Mouse (Mus musculus): ENCODE data around the gene Klhl11. TPM values are rescaled to one million over a fixed set of nuclear protein-coding genes. Genes with fewer than 3 reads are reported as not detected.

The Klhl11 gene
- polyA plus RNA-seq, 1 experiment = 6.1 TPM

DNA sequence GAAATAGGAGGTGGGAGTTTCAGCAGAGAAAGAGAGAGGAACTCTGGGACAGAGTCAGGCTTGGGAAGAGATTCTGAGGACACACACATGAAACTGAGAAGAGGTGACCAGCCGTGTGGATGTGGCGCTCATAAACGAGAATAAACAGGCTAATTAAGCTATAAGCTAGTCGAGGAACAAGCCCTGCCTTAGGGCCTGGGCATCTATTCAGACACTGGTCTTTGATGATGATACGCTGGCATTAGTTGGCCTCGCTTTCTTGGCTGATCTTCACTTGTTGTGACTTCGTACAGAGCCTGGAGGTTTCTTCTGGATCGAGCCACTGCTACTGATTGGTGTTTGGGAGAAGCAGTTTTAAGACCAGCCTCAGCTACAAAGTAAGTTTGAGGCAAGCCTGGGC, 33.5 kb upstream of the Klhl11 start:
- Histone ChIP-seq H3K27ac (ENCODE audit: insufficient read depth, low read depth, low read length) (no peak overlapping the region), H3K4me1 (ENCODE audit: control insufficient read depth, insufficient read depth, low read length) (no peaks in the 10 kb centered on the region), H3K4me3 (ENCODE audit: insufficient read depth, low read length) (no peak overlapping the region)
- TF ChIP-seq POLR2A (IDR thresholded peaks at IDR 0.05; ENCODE audit: borderline replicate concordance, low read depth, low read length) = no peak

DNA sequence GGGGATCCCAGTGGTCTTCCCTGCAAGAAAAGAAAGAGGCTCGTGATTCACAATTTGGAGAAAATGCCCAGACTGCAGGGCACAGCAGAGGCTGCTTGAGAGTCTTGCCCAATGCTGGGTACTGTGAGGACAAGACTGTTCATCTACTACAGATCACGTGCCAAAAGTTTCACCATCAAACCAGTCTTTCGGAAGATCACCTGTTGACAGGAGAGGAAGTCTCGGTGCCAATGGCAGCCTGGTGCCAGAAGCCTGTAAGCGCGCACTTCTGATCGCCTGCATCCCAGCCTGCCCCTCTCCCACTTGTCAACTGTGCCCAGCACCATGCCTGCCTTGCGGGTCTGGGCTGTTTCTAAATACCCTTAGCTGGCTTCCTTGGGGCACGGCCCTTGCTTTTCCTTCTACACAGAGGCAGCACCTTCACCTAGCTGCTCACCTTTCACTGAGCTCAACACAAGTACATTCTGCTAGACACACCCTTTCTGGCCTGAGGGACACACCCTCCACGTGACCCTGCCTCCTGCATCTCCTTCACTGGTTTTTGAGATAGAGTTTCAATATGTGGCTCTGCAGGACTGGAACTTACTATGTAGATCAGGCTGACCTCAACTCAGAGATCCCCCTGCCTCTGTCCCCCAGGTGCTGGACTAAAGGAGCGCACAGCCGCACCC, 32.6 kb upstream of the Klhl11 start:
- H3K4me1 ChIP-seq (ENCODE audit: control insufficient read depth, insufficient read depth, low read length) = no peaks in the 10 kb centered on the region
- H3K27ac ChIP-seq (ENCODE audit: insufficient read depth, low read depth, low read length) = no peak overlapping the region
- no peak overlapping the region for H3K4me3 ChIP-seq (ENCODE audit: insufficient read depth, low read length)
- TF ChIP-seq CTCF (IDR thresholded peaks at IDR 0.05; ENCODE audit: low read depth, low read length) (no peak), POLR2A (IDR thresholded peaks at IDR 0.05; ENCODE audit: borderline replicate concordance, low read depth, low read length) (no peak)

DNA sequence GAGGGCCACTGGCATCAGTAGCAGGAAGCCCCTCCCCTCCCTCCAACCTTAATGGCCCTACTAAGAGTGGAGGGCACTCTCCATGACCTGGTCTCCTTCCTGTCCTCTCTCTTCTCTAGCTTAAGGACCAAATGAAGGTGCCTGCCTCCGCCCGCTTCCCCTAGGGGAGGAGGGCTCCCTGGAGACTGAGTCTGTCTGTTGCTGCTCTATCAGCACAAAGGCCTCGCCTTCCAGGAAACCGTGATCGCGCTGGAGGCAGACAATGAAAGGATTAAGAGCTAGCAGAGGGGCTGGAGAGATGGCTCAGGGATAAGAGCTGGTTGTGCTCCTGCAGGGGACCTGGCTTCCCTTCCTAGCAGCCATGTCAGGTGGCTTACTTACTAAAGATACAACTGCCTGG, 28.8 kb upstream of the Klhl11 start:
- no peak overlapping the region for H3K27ac ChIP-seq (ENCODE audit: insufficient read depth, low read depth, low read length)
- no peak for TF ChIP-seq CTCF (IDR thresholded peaks at IDR 0.05; ENCODE audit: low read depth, low read length)
- TF ChIP-seq POLR2A (IDR thresholded peaks at IDR 0.05; ENCODE audit: borderline replicate concordance, low read depth, low read length) = no peak
- no peak overlapping the region for H3K4me3 ChIP-seq (ENCODE audit: insufficient read depth, low read length)
- H3K4me1 ChIP-seq (ENCODE audit: control insufficient read depth, insufficient read depth, low read length) = no peaks in the 10 kb centered on the region

DNA sequence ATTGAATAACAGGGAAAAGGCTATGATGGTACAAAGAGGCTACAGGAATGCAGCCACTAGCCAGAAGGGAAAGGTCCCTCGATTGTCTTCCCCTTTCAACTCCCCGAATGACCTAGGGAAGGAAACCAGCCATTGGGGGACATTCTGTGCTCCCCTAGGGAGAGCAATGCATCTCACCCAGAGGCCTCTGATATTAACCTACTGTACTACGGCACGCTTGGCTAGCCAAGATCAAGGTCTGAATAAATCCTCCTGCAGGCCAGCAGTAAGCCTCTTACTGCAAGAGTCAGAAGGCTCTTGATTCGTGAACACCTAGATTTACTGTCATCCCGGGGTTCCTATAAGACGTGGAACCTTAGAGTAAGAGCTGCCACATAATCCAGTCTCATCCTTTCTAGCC, 28.1 kb upstream of the Klhl11 start:
- Histone ChIP-seq H3K4me1 (ENCODE audit: control insufficient read depth, insufficient read depth, low read length) (no peaks in the 10 kb centered on the region), H3K4me3 (ENCODE audit: insufficient read depth, low read length) (no peak overlapping the region), H3K27ac (ENCODE audit: insufficient read depth, low read depth, low read length) (no peak overlapping the region)
- TF ChIP-seq CTCF (IDR thresholded peaks at IDR 0.05; ENCODE audit: low read depth, low read length) (no peak), POLR2A (IDR thresholded peaks at IDR 0.05; ENCODE audit: borderline replicate concordance, low read depth, low read length) (no peak)

DNA sequence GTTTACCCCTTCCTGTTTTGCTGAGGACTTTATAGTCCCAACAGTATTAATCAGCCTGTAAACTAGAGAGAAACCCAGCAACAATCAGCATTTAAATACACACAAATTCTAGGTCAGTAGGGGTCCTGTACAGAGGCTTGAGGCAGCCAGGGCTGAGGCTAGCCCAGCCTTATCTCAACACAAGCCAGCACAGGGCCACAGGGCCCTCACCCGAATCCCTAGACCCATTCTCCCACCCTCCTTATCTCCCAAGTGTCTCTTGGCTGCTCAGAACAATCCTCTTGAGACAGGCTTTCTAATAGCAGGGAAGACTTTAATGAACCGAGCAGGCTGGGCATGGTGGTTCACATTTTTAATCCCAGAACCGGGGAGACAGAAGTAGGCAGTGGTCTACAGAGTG, 27.7 kb upstream of the Klhl11 start:
- Histone ChIP-seq H3K27ac (ENCODE audit: insufficient read depth, low read depth, low read length) (no peak overlapping the region), H3K4me1 (ENCODE audit: control insufficient read depth, insufficient read depth, low read length) (no peaks in the 10 kb centered on the region), H3K4me3 (ENCODE audit: insufficient read depth, low read length) (no peak overlapping the region)
- TF ChIP-seq CTCF (IDR thresholded peaks at IDR 0.05; ENCODE audit: low read depth, low read length) (no peak), POLR2A (IDR thresholded peaks at IDR 0.05; ENCODE audit: borderline replicate concordance, low read depth, low read length) (no peak)

DNA sequence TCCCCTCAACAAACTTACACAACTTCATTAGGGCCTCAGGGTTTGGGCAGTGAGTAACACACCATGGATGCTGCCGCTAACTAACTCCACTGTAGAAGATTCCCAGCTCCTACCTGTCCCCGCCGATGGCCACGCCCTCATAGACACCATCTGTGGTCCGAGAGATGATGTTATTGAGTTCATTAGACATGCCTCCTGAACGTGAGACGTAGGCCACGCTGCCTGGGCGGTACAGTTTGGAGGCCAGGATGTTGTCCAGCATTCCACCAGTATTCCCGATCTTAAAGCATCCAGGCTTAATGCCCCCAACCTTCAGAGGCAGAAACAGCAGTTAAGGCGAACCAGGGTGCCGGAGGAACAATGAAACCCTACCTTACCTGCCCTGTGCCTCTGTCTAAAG, 21.2 kb upstream of the Klhl11 start:
- TF ChIP-seq POLR2A (IDR thresholded peaks at IDR 0.05; ENCODE audit: borderline replicate concordance, low read depth, low read length) (no peak), CTCF (IDR thresholded peaks at IDR 0.05; ENCODE audit: low read depth, low read length) (no peak)
- H3K4me1 ChIP-seq (ENCODE audit: control insufficient read depth, insufficient read depth, low read length) = no peaks in the 10 kb centered on the region
- H3K4me3 ChIP-seq (ENCODE audit: insufficient read depth, low read length) = no peak overlapping the region
- H3K27ac ChIP-seq (ENCODE audit: insufficient read depth, low read depth, low read length) = no peak overlapping the region

DNA sequence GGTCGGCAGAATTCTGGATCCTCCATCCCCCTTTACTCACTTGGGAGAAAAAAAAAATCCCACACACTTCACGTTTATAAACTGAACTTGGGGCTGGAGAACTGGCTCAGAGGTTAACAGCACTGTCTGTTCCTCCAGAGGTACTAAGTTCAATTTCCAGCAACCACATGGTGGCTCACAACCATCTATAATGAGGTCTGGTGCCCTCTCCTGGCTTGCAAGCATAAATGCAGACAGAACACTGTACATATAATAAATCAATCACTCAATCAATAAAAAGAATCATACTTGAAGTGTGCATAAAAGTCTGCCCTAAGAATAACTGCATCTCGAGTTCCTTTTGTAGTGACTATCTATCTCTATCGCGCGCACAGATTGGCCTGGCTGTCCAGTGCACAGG, 18.4 kb upstream of the Klhl11 start:
- H3K4me1 ChIP-seq (ENCODE audit: control insufficient read depth, insufficient read depth, low read length) = no peaks in the 10 kb centered on the region
- H3K27ac ChIP-seq (ENCODE audit: insufficient read depth, low read depth, low read length) = no peak overlapping the region
- no peak overlapping the region for H3K4me3 ChIP-seq (ENCODE audit: insufficient read depth, low read length)
- TF ChIP-seq POLR2A (IDR thresholded peaks at IDR 0.05; ENCODE audit: borderline replicate concordance, low read depth, low read length) (no peak), CTCF (IDR thresholded peaks at IDR 0.05; ENCODE audit: low read depth, low read length) (no peak)

DNA sequence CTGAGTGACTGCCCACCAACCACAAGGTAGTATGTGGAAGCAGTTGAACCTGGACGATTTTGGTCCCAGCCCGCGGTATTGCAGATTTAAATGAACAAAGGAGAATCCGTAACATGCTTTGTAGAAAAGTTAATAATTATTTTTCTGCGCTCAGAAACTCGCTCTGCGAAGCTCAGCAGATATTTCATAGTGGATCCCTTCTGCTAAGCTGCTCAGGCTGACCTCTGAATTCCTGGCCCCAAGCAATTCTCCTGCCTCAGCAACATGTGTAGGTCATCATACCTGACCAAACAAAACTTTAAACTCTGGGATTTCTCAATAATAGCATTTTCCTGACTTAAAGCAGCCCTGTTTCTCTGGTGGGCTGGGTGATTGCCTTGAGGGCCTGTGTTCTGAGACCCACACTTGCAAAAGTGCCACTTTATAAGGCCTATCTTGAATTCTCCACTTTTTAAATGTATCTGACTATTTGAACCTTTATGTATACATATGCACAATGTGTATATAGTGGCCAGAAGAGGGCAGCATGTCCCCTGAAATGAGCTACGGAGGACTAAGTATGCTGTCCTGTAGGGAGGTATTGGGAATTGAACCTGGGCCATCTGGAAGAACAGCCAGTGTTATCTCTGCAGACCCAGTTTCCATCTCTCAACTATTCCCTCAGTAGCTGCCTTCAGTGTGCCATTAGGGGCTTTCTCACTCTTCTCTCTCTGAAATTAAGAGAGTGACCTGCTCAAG, 13.4 kb upstream of the Klhl11 start:
- Histone ChIP-seq H3K27ac (ENCODE audit: insufficient read depth, low read depth, low read length) (no peak overlapping the region), H3K4me3 (ENCODE audit: insufficient read depth, low read length) (no peak overlapping the region)

DNA sequence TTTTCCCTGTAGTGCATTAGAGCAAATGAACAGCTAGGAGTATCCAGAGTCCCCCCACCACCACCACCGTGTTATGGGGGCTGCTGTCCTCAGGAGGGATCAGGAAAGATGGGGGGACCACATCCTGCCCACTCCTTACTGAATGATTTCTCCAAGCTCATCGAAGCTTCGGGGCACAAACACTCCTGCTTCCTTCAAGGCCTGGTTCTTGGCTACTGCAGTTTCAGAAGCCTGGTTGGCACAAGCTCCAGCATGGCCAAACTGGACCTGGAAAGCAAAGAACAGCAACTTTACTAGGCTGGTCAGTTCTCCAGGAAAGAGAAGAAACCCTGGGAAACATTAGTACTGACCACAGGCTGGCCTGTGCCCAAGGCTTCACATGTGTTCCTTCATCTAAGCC, 11.9 kb upstream of the Klhl11 start:
- peaks cover 10% of the 10 kb centered on the region for H3K4me1 ChIP-seq (ENCODE audit: control insufficient read depth, insufficient read depth, low read length)
- H3K27ac ChIP-seq (ENCODE audit: insufficient read depth, low read depth, low read length) = no peak overlapping the region
- no peak overlapping the region for H3K4me3 ChIP-seq (ENCODE audit: insufficient read depth, low read length)
- TF ChIP-seq POLR2A (IDR thresholded peaks at IDR 0.05; ENCODE audit: borderline replicate concordance, low read depth, low read length) (no peak), CTCF (IDR thresholded peaks at IDR 0.05; ENCODE audit: low read depth, low read length) (no peak)

More for the DNA sequence above, 13.4 kb upstream of the Klhl11 start:
- H3K4me1 ChIP-seq (ENCODE audit: control insufficient read depth, insufficient read depth, low read length) = peaks cover 6% of the 10 kb centered on the region
- TF ChIP-seq POLR2A (IDR thresholded peaks at IDR 0.05; ENCODE audit: borderline replicate concordance, low read depth, low read length) (no peak), CTCF (IDR thresholded peaks at IDR 0.05; ENCODE audit: low read depth, low read length) (no peak; the same call in 1 of the 2 replicates)

DNA sequence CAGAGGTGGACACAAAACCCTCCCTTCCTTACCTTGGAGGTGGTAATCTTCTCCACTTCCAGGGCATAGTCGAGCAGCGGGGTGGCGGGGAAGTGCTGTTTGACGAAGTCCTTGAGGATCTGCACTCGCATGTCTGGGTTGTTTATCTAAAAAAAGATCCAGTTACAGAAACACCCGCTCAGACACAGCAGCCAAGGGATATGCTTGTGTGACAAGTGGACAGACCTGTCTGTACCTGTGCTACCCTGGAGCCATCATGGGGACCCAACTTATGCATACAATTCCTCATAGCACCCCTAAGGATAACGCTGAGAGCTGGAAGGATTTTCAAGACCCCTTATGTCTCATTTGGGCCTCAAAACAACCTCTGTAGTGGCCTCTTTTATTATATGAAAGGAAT, 6.6 kb upstream of the Klhl11 start:
- Histone ChIP-seq H3K4me1 (ENCODE audit: control insufficient read depth, insufficient read depth, low read length) (peaks cover 16% of the 10 kb centered on the region), H3K4me3 (ENCODE audit: insufficient read depth, low read length) (no peak overlapping the region), H3K27ac (ENCODE audit: insufficient read depth, low read depth, low read length) (no peak overlapping the region)
- TF ChIP-seq CTCF (IDR thresholded peaks at IDR 0.05; ENCODE audit: low read depth, low read length) (no peak), POLR2A (IDR thresholded peaks at IDR 0.05; ENCODE audit: borderline replicate concordance, low read depth, low read length) (no peak)
